Mouse (Mus musculus) forebrain, embryonic 15.5 days (tissue): ENCODE measurements around the gene Tmem132c. TPM values are rescaled to one million over a fixed set of nuclear protein-coding genes. Genes with fewer than 3 reads are reported as not detected.

ENCODE experiments used
- ATAC-seq: fragments of 200-750 bp; cut with Nextera tagmentation; replicated peaks from 2 replicates; pipeline ENCODE4 v1.8.0; 2017; ENCODE audit warnings: mild to moderate bottlenecking, moderate TSS enrichment, moderate library complexity
- H3K27ac ChIP-seq: fragments of 300-500 bp; sonication (generic); replicated peaks from 2 replicates; pipeline ENCODE4 v1.5.1; 2015; ENCODE audit warnings: mild to moderate bottlenecking, inconsistent platforms
- H3K27me3 ChIP-seq: fragments of 300-500 bp; sonication (generic); 2 replicates; pipeline ENCODE4 v1.6.1; 2015; ENCODE audit warnings: inconsistent platforms
- H3K36me3 ChIP-seq: fragments of 300-500 bp; sonication (generic); 2 replicates; pipeline ENCODE4 v1.6.1; 2015; ENCODE audit warnings: mild to moderate bottlenecking, inconsistent platforms
- H3K4me1 ChIP-seq: fragments of 300-500 bp; sonication (generic); 2 replicates; pipeline ENCODE4 v1.6.1; 2015; ENCODE audit warnings: inconsistent platforms
- H3K4me2 ChIP-seq: fragments of 300-500 bp; sonication (generic); replicated peaks from 2 replicates; pipeline ENCODE4 v1.6.1; 2015; ENCODE audit warnings: mild to moderate bottlenecking, inconsistent platforms
- H3K4me3 ChIP-seq: fragments of 300-500 bp; sonication (generic); 2 replicates; pipeline ENCODE4 v1.5.1; 2015; ENCODE audit warnings: mild to moderate bottlenecking, inconsistent platforms
- H3K9ac ChIP-seq: fragments of 300-500 bp; sonication (generic); replicated peaks from 2 replicates; pipeline ENCODE4 v1.6.1; 2015; ENCODE audit warnings: mild to moderate bottlenecking, inconsistent platforms
- H3K9me3 ChIP-seq: fragments of 300-500 bp; sonication (generic); 2 replicates; pipeline ENCODE4 v1.6.1; 2016; ENCODE audit warnings: inconsistent platforms
- WGBS: fragments of 180-500 bp; shearing (Covaris S2); methylation state at CpG from one replicate; pipeline ENCODE4 v1.1.7; 2015; ENCODE audit warnings: mixed read lengths; 5-methylcytosine and 5-hydroxymethylcytosine counted together
- polyA plus RNA-seq: library from polyadenylated mRNA; unstranded; fragments of >200 nt; fragmentation: Nextera tagmentation; extraction: Ambion mirVana; gene quantifications from 2 replicates; pipeline ENCODE4 v1.2.1, GENCODE M21; 2015

Tmem132c gene
- 6.3 and 7.5 TPM in 2 replicates for polyA plus RNA-seq

DNA sequence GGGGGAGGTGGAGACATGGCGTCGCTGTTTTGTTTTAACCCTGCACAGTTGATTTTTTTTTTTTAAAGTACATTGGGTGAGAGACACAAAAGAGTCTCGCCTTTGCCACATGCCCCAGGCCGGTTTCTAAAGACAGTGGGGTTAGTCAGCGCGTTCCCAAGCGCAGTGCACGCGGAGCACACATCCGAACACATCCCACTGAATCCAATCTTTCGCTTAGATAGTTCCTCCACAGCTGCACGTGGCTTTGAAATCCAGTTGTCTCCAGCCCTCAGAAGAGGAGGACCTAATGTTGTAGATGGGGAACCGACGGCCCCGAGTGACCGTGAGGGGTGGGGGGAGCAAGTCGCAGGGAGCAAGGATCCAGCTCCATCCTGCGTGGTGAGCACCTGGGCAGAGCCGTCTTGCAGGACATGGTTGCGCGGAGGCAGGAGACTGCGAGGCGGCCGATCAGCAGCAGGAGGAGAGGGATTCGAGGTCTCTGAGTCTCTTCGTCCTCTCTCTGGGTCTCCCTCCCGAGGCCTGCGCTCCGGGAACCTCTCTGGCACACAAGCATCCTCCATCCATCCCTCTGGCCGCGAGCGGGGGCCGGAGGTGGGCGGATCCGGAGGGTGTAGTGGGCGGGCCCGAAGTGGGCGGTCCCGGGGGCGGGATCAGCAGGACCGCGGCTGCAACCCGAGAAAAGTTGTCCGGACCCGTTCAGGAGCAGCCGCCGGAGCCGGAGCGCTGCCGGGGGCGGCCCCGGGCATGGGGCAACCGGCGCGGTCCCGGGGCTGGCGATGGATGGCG lies at the start of gene Tmem132c:
TSS of gene Tmem132c (plus strand) at position 673 of the 789 bp plus-strand sequence.
- H3K9ac ChIP-seq, result peak within 1 kb of the TSS; percentile 50
- WGBS, result under 1% methylated on average over 57 of the region's 58 CpGs
- H3K9me3 ChIP-seq, result no peaks in the 10 kb centered on the region
- H3K27me3 ChIP-seq, result peaks cover 39% of the 10 kb centered on the region
- H3K27ac ChIP-seq, result no peak within 1 kb of the TSS
- peak within 1 kb of the TSS; percentile 61 for H3K4me3 ChIP-seq
- H3K4me1 ChIP-seq, result peaks cover 29% of the 10 kb centered on the region
- ATAC-seq, result peak; percentile 90
- H3K4me2 ChIP-seq, result peak within 1 kb of the TSS; percentile 87
- H3K36me3 ChIP-seq, result no peaks in the 10 kb centered on the region

DNA sequence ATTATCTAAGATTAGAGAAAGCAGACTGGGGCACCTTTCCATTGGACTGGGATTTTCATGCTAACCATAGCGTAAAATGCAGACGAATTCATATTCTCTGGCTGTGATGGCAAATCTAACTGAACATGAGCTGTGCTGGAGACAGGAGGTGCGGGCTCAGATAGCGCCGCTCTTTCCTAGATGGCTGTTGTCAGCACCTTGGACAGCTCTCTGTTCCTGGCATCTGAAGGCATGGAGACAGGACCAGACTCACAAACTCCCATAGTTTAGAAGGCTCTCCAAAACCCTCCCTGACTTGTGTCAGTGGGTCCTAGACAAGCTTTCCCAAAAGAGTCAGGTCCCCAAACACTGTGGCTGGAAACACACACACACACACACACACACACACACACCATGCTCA lies 49.7 kb upstream of the Tmem132c start:
- Histone ChIP-seq H3K9me3 (no peaks in the 10 kb centered on the region), H3K4me3 (no peak overlapping the region), H3K4me1 (no peaks in the 10 kb centered on the region), H3K36me3 (no peaks in the 10 kb centered on the region), H3K27ac (no peak overlapping the region), H3K27me3 (no peaks in the 10 kb centered on the region), H3K4me2 (no peak overlapping the region), H3K9ac (no peak overlapping the region)
- 32% methylated on average over 5 of the region's 5 CpGs for WGBS
- no peak for ATAC-seq

DNA sequence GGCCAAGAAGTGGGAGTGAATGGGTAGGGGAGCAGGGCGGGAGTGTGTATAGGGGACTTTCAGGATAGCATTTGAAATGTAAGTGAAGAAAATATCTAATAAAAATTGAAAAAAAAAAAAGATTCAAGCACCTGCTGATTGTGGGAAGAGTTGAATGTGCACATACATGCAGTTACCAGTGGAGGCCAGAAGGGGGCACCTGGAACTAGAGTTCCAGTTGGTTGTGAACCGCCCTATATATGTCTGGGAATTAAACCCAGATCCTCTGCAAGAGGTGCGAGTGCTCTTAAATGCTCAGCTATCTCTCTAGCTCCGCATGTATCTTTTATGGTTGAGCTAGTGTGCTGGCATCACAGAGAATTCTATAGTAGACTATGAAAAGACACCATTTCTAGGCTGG lies 42.8 kb upstream of the Tmem132c start:
- no peak overlapping the region for H3K27ac ChIP-seq
- no peak overlapping the region for H3K4me3 ChIP-seq
- 57% methylated on average over 4 of the region's 4 CpGs for WGBS
- H3K36me3 ChIP-seq, result no peaks in the 10 kb centered on the region
- H3K9ac ChIP-seq, result no peak overlapping the region
- H3K4me1 ChIP-seq, result no peaks in the 10 kb centered on the region
- no peaks in the 10 kb centered on the region for H3K9me3 ChIP-seq
- no peak for ATAC-seq
- H3K27me3 ChIP-seq, result no peaks in the 10 kb centered on the region
- no peak overlapping the region for H3K4me2 ChIP-seq

DNA sequence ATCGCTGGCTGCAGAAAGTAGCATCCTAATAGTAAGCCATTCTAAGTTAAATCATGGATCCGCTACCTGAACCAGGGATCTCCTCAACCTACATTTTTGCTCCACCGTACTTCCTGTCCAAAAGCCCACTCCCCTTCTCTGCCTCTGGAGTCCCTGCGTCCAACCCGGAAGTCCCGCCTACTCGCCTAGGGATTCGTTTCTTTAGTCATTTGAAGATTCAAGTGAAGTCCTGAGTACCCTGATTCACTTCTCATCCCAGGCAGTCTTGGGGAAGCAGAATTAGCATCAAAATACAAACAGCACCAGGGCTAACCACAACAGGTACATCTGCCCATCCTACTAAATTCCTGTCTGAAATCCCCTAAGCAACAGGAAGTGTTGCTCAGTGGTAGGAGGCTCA lies 36.7 kb upstream of the Tmem132c start:
- no peaks in the 10 kb centered on the region for H3K4me1 ChIP-seq
- H3K27ac ChIP-seq, result no peak overlapping the region
- H3K4me3 ChIP-seq, result no peak overlapping the region
- H3K9me3 ChIP-seq, result 0 out of 2 replicates have a peak, but pooled peaks cover under 1% of the 10 kb centered on the region
- H3K27me3 ChIP-seq, result no peaks in the 10 kb centered on the region
- 90% methylated on average over 8 of the region's 8 CpGs for WGBS
- H3K9ac ChIP-seq, result no peak overlapping the region
- no peaks in the 10 kb centered on the region for H3K36me3 ChIP-seq
- no peak overlapping the region for H3K4me2 ChIP-seq
- no peak for ATAC-seq

DNA sequence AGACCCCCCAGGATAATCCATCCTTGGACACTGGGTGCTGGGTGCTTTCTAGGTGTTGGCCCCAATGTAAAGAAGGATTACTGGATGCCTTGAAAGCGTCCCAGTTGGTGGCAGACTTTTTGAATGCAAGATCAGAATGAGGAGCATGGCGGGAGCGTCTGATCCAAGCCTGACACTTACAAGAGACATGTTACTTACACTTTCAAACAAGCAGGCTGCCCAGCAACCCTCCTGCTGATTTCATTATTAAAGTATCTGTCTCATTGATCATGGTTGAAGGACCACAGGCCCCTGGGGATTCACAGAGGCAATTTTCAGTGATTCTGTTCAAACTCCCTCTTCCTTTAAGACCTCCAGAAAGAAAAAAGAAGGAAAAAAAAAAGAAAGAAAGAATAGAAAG lies 25.2 kb upstream of the Tmem132c start:
- Histone ChIP-seq H3K9ac (no peak overlapping the region), H3K4me2 (no peak overlapping the region), H3K4me1 (no peaks in the 10 kb centered on the region), H3K36me3 (no peaks in the 10 kb centered on the region), H3K9me3 (no peaks in the 10 kb centered on the region), H3K4me3 (no peak overlapping the region), H3K27ac (no peak overlapping the region), H3K27me3 (no peaks in the 10 kb centered on the region)
- no peak for ATAC-seq
- WGBS, result 27% methylated on average over 3 of the region's 3 CpGs

DNA sequence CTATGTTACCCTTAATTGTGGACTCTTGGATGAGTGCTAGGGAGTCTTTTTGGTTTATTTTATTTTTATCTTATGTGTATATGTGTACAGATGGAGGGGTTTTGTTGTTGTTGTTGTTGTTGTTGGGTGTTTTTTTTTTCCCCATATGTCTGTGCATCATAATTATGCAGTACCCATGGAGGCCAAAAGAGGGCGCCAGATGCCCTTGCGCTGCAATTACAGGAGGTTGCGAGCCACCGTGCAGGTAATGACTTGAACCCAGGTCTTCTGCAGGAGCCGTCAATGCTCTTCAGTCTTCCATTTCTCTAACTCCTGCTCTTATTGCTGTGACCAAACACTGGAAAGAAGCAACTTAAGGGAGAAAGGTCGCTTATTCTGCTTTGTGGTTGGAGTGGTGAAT lies 23.9 kb upstream of the Tmem132c start:
- no peaks in the 10 kb centered on the region for H3K27me3 ChIP-seq
- ATAC-seq, result no peak
- no peaks in the 10 kb centered on the region for H3K36me3 ChIP-seq
- H3K27ac ChIP-seq, result no peak overlapping the region
- no peak overlapping the region for H3K9ac ChIP-seq
- H3K4me2 ChIP-seq, result no peak overlapping the region
- no peaks in the 10 kb centered on the region for H3K4me1 ChIP-seq
- H3K9me3 ChIP-seq, result no peaks in the 10 kb centered on the region
- no peak overlapping the region for H3K4me3 ChIP-seq
- 77% methylated on average over 6 of the region's 6 CpGs for WGBS

DNA sequence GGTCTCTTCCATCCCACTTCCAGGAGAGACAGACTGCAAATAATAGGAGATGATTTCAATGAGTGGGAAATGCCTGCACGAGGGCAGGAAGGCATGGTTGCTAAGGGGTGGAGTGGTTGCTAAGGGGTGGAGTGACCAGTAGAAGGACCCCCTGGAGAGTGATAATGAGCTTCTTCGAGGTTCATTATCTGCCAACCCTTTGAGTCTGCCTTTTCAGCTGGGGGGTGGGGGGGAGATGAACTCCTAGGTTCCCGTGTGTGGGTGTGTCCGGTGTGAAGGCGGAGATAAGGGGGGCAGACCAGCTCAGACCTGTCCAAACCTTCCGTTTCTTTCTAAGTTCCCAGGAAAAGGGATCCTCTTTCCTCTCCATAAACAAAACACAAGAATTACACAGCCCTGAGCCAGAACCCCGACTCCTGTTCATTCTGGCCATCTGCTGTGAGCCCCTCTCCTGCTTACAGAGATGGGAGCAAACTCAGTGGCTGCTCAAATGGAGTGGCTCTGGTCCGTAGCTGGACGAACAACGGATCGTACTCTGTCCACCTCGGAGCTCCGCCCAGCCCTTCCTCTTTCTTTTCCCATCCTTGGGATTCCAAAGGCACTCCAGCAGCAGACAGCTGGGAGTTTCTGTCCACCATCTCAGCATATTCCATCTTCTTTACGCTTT lies 13.5 kb upstream of the Tmem132c start:
- ATAC-seq, result no peak
- H3K27ac ChIP-seq, result no peak overlapping the region

DNA sequence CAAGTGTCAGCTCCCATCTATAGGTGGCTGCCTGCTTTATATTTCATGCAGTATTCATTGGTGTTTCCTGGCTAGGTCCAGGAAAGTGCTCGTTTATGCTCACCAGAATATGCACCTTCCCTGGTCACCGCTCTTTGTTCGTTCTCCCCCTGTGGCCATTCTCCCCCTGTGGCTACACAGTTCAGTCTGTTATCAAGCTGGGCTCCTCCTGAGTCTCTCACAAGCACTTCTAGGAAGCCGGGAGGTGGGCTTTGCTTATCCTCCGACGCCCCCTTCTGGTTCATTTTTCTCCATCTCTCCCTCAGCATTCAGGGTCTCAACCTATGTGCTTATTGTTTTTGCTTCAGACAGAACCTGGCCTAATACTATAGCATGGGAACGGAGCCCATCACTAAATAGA lies 6.9 kb upstream of the Tmem132c start:
- 2% methylated on average over 7 of the region's 7 CpGs for WGBS
- Histone ChIP-seq H3K4me3 (no peak overlapping the region), H3K9ac (no peak overlapping the region), H3K27me3 (peaks cover 14% of the 10 kb centered on the region; the same call in 1 of the 2 replicates), H3K4me1 (peaks cover 9% of the 10 kb centered on the region), H3K27ac (no peak overlapping the region), H3K4me2 (0 out of 2 replicates have a peak overlapping the region, but pooled peaks have one; percentile 3), H3K36me3 (no peaks in the 10 kb centered on the region), H3K9me3 (no peaks in the 10 kb centered on the region)
- ATAC-seq, result peak; percentile 67

More for the DNA sequence above, 13.5 kb upstream of the Tmem132c start:
- H3K4me3 ChIP-seq, result peak overlapping the region; percentile 8; the same call in 1 of the 2 replicates
- 3% methylated on average over 14 of the region's 14 CpGs for WGBS
- H3K9ac ChIP-seq, result no peak overlapping the region
- H3K9me3 ChIP-seq, result no peaks in the 10 kb centered on the region
- peak overlapping the region; percentile 26 for H3K4me2 ChIP-seq
- no peaks in the 10 kb centered on the region for H3K36me3 ChIP-seq
- no peaks in the 10 kb centered on the region for H3K27me3 ChIP-seq
- peaks cover 10% of the 10 kb centered on the region; the same call in 1 of the 2 replicates for H3K4me1 ChIP-seq

DNA sequence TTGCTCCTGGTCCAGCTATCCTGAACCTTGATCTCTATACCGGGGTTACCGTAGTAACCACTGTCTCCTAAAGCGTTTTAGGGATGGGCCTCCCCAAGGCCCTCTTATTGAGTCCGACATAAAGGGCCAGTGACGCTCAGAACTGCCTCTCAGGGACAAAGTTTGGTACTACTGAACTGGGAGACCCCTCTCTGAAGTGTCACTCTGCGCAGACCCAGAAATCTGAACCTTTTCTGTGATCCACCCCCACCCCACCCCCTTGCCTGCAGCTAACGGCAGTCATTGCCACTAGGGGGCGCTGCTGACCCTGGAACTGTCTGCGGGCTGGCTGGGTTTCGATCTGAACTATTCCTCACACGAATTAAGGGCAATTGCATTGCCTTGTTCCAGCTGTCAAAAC lies 6.4 kb upstream of the Tmem132c start:
- Histone ChIP-seq H3K4me2 (0 out of 2 replicates have a peak overlapping the region, but pooled peaks have one; percentile 3), H3K4me3 (no peak overlapping the region), H3K4me1 (peaks cover 9% of the 10 kb centered on the region), H3K27me3 (peaks cover 14% of the 10 kb centered on the region; the same call in 1 of the 2 replicates), H3K9ac (no peak overlapping the region), H3K36me3 (no peaks in the 10 kb centered on the region), H3K27ac (no peak overlapping the region), H3K9me3 (no peaks in the 10 kb centered on the region)
- peak; percentile 55 for ATAC-seq
- WGBS, result 4% methylated on average over 11 of the region's 11 CpGs

DNA sequence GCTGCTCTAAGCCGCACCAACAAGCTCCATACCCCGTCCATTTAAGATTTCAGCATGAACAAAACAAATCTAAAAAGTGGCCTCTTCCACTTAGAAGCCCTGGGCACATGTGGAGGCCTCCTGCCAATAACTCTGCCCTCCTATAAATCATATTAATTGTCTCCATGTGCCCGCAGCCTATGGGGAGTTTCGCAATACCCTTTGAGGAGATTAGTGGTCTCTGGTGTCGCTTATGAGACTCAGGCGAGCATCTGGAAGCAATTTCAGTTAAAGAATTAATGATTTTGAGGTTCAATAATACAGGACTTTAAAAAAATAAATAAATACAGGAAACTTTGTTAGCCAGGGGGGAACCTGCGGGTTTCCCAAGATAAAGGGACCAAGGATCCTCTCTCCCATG lies 1.9 kb upstream of the Tmem132c start:
- no peak overlapping the region for H3K4me2 ChIP-seq
- no peaks in the 10 kb centered on the region for H3K9me3 ChIP-seq
- peaks cover 41% of the 10 kb centered on the region for H3K27me3 ChIP-seq
- H3K36me3 ChIP-seq, result no peaks in the 10 kb centered on the region
- H3K4me3 ChIP-seq, result no peak overlapping the region
- ATAC-seq, result no peak
- peaks cover 38% of the 10 kb centered on the region for H3K4me1 ChIP-seq
- no peak overlapping the region for H3K9ac ChIP-seq
- H3K27ac ChIP-seq, result no peak overlapping the region
- 67% methylated on average over 7 of the region's 7 CpGs for WGBS

DNA sequence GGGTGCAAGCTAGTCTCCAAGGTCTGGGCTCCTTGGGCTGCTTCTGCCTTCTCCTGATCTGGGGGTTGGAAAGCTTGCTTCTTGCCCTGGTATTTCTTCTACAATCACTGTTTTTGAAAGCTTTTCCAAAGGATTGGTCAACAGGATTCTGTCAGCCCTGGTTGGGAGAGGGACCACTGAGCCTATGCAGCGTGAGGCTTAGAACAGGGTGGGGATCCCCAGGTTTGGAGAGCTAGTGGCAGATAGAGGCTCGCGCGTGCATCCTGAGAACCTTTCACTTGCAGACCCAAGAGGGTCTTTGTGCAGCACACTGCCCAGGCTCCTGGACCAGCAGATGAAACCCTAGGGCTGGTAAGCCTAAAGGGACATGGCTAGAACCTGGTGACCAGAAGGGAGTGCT lies 962 bp upstream of the Tmem132c start:
- Histone ChIP-seq H3K4me2 (peak overlapping the region; percentile 87), H3K9me3 (no peaks in the 10 kb centered on the region), H3K27me3 (peaks cover 41% of the 10 kb centered on the region), H3K4me3 (peak overlapping the region; percentile 61), H3K36me3 (no peaks in the 10 kb centered on the region), H3K27ac (no peak overlapping the region), H3K4me1 (peaks cover 30% of the 10 kb centered on the region), H3K9ac (no peak overlapping the region)
- ATAC-seq, result no peak
- WGBS, result 26% methylated on average over 4 of the region's 4 CpGs
